Mouse (Mus musculus) cerebellum, adult 8-10 months (tissue): ENCODE data around the gene Nox4.

Source experiments
- DNase-seq: peaks from one replicate; pipeline ENCODE4 v3.0.0; 2022

Gene Nox4

DNA sequence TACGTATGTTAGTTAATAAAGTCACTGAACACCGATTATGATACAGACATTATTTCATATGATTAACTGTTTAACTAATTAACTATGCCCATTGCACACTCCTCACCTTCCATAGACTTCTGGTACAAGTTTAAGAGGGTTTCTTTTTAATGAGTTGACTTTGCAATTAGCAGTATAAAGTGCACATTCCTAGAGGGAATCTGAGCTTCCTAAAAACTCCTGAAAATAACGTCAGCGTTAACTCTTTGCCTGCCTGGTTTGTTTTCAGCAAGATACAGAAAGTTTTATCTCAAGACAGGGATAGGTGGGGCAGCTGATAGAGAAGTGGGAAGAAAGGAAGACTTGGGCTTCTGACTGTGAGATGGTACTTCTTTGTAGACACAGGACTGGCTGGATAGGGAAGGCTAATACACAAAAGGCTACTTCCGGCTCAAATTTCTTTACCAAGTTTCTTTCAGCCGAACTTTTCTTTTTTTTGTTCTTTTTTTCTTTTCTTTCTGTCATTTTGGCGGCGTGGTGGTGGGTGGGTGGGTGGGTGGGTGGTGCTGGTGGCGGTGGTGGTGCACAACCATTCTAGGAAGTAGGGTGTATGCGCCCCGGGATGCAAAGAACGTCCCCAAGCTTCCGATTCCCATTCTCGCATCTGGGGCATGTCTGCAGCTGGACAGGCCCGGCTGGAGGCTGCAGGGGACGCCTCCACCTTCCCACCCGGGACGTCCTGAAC lies at the start of gene Nox4:
Gene Nox4, plus strand, starts transcription at position 241 of the 724 bp plus-strand sequence.
- no peak for DNase-seq

DNA sequence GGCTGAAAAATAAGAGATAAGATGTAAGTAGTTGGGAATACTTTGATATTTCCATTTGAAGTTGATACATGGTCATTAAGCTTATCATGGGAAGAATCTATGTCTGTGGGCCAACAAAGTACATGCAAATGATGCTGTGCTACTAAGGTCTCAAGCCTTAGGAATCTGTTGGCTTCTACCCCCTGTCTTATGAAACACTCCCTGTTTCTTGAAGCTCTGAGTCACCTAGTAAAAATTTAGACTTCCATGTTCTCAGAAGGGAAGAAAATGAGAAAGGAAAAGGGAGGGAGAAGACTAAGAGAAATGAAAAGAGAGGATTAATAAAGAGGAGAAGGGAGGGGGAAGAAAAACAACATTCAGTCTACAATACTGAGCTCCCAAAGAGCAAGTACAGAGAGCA lies 41.1 kb upstream of the Nox4 start:
- DNase-seq: no peak

DNA sequence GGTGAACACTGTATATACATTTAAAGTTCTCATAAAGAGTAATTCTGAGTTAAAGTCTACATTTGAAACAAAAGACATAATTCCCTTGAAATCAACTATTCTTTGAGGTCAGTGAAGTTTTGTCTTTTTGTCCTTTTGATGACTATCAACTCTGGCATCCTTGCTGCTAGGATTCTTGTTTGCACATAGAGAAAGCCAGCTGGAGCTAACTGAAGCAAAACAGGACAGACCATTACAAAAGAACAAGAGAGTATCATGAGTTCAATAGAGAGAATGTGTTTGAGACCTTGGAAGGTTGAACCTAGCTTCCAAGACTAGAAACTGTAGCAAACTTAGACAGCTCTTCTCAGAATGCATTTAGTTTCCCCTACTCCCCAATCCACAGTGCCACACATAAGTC lies 24.2 kb upstream of the Nox4 start:
- DNase-seq: no peak

DNA sequence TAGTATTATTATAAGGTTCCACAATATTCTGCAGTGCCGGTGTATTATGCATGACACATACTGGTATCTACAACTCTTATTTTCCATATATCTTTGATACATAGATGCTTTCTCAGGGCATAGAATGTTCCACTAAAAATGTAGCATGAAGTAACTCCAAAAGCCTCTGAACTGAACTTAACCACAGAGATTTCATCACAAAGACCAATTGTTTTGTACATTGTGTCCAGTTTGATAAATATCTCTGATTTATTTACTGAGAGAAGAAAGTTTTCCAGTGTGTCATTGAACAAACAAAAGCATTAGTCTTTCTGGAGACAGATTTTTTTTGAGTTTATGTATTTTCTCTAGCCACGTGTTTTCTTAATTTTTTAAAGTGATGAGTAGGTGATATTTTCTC lies 23.1 kb upstream of the Nox4 start:
- no peak for DNase-seq

DNA sequence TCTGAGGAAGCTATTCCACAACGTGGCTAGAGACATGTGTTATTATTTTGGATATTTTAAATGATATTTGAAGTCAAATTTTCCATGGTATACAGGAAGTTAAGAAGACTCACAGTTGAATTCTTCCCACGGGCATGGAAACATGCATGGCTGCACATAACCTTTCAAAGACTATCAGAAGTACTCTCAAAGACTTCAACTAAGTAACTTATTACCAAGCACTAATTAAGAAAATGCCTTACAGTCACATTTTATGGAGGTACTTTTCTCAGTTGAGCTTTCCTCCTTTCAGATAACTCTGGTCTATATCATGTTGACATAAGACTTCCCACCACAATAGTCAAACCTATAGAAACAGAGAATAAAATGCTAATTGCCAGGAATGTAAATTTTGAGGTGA lies 20.3 kb upstream of the Nox4 start:
- DNase-seq: no peak

DNA sequence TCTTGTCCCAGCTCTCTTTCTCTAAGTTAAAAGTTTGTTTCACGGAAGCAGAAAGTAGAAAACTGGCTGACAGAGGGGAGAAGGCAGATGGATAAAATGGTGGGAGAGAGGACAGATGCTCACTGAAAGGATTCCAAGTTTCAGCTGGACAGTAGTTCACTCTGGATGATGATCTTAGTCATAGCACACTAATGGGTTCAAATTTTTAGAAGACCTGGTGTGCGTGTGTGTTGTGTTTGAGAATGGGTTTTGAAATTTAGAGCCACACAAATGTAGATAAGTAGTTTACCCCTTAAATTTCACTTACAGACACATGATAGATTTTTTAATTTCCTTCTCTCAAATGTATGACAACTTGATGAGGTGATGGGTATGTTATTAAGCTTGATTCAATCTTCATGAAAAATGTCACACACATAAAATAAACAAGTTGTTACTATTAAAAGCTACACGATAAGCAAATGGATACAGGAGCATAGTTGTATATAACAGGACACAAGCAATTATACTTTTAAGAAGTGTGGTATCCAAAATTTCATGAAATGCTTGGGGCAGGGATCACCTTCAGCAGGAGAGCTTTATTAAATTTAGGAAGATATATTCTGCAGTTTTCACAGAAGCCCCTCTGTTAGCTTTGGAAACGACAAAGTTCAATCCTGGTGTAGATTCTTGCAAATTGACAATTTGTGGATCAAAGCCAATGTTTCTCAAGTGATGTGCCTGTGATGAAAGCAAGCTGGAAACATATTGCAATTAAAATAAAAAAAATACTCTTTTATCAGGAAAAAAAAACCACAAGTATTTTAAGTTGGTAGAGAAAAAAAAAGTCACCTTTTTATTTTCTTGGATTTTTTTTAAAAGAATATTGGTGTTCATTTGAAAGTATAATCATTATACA lies 18.6 kb upstream of the Nox4 start:
- DNase-seq: no peak

DNA sequence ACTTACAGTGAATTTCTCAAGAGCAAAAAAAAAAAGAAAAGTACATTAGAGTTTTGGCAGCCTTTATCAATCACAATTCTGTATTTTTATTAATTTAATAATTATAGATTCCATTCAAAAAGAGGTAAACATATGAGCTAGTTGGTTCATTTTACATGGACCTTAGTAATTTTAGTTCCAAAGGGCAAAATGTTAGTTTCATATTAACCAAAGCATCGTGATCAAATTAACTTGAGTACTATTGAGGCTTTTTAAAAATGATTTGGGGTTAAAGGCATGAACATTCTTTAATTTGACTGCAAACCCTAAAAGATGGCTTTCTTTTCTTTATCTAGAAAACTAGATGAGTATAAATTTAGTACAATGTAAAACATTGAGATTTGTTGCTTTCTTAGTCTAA lies 16.4 kb upstream of the Nox4 start:
- no peak for DNase-seq

DNA sequence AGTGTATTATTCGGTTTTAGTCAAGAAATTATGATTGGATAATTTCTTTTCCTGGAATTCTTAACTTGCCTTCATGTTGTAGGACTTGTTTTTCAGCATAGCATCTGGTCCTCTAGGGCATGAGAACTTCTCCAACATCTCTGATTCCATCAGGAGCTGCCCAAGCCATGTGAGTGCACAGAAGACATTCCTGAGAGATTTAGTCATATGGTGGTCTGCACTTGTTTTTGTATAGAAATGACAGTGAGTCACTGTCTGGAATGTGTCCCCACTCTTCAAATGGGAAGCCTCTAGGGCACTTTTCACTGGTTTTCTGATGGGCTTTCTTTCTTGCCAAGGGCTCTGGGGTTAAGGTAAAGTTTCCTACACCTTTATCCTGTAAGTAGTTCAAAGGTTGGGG lies 4.8 kb upstream of the Nox4 start:
- DNase-seq: no peak

DNA sequence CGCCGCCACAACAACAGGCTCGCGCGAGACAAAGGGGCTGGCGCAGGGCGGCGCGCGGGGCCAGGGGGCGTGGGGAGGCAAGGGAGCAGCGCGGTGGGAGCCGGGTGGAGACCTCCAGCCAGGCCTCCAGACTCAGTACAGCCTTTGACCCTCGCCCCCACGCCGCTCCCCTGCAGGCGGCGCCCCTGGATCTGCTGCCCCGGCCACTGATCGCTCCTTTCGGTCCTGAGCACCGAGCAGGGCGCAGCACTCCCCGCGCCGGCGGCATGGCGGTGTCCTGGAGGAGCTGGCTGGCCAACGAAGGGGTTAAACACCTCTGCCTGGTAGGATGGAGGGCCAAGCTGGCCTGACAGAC lies 661 bp downstream of the Nox4 start:
- no peak for DNase-seq

DNA sequence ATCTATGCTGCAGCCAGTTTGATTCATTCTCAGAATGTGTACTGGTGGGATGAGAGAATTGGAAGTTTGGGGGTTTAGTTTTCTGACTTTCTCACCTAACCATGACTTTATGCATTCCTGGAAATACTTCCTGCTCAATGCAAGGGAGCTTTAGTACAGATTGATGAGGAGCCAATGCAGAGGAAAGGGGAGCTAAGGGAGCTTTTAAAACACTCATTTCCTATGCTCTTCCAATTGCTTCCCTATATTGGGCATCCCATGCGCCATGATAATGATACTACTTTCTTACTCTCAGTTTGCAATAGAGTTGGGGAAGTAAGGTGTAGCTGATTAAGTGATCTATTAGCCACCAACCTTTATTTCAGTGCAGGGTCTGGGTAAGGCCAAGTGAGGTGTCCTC lies 1.0 kb downstream of the Nox4 start:
- DNase-seq: no peak

DNA sequence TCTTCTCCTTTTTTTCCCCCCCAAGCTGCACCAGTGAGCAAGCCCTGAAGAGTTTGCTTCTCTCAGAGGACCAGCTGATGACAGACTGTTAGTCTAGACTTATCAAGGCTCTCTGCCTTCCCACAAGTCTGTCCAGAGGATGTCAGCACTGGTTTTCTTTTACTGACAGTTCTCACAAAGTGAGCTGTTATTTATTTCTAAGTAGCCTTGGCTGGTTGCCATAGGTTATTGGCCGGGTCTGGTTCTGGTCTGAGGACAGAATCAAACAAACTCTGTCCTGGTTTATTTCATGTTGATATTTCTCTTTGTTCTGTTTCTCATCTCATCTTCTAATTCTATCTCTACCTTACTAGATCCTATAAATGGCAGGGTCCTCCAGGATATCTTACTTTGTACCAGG lies 2.0 kb downstream of the Nox4 start:
- DNase-seq: no peak

DNA sequence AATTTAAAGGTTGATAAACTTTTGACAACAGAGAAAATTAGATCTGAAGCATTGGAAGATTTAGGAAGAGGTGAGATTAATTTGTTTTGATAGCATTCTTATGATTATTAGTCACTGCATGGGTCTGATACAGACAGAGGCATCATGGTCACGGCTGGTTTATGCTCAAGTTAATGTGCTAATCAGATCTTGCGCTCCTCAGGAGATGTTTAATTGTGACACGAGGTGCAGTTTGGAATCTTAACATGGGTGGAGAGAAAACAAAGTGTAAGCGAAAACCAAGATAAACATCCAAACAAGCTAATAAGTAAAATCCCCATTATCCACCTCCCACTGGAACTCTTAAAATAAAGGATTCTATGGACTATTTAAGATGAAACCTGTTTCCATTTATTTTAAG lies 6.2 kb downstream of the Nox4 start:
- no peak for DNase-seq

DNA sequence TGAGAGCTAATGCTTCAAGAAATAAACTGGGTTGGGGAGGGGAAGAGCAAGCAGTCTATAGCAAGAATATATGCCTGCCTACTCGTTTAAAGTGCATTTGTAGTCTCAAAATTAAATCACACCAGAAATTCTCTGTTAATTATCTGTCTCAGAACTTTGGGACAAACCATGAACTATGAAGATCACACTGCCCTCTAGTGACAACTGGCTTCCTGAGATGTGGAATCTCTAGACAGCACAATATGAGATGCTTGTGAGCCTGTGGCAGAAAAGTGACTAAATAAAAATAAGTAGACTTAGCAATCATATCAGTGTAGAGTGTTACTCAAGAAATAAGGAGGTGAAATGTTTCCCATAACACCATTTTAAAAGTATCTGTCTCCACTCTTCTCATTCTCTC lies 31.3 kb downstream of the Nox4 start:
- DNase-seq: no peak

DNA sequence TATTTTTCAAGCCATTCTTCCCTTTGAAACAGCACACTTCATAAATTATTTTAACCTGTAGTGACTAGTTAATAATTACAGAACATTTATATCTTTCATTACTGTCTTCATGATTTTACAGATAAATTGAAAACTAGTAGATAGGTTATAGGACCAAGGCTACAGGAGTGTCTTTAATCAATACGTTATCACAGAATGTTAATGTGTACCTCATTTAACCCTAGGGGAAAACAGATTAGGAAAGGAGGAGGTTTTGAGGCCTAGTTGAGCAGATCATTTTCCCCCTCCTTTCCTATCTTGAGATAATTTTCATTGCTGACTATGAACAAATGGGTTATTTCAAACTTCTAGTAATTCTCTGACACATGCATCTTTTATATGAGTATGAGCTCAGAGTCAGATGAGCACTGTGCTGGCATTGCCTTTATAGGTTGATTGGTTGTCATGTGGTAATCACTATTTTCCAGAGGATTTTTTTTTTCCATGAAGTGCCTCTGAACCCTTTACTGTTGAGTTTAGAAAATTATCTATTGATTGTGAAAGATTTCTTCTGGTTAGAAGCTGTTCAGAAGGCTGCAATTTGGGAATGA lies 57.9 kb downstream of the Nox4 start:
- DNase-seq: no peak

DNA sequence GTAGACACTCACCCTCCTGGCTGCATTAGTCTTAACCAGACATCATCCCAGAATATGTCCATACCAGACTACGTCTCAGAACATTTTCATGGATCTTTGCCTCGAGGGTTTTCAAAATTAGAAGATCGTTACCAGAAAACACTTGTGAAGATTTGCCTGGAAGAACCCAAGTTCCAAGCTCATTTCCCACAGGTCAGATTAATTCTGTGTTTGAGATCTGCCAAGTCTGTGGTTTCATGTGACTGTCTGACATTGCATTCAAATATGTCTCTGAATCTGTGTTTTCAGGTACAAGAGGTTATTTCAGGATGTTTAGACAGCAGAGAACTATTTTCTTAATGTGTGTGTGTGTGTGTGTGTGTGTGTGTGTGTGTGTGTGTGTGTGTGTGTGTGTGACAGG lies 75.7 kb downstream of the Nox4 start:
- DNase-seq: no peak

DNA sequence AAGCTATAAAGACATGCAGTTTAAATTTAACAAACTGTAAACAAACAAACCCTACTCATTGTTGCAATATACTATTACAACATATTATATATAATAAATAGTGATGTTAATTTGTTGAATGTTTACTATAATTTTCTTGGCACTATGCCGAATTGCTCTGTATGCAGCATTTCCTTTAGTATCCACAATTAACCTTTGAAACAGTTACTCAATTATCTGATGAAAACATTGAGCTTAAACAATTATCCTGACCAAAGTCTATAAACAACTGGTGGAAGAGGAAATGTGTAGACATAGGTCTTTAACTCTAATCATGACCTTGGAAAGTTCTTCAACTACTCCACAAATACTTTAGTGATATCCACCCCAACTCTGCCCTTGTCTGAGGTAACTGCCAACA lies 76.2 kb downstream of the Nox4 start:
- DNase-seq: no peak

DNA sequence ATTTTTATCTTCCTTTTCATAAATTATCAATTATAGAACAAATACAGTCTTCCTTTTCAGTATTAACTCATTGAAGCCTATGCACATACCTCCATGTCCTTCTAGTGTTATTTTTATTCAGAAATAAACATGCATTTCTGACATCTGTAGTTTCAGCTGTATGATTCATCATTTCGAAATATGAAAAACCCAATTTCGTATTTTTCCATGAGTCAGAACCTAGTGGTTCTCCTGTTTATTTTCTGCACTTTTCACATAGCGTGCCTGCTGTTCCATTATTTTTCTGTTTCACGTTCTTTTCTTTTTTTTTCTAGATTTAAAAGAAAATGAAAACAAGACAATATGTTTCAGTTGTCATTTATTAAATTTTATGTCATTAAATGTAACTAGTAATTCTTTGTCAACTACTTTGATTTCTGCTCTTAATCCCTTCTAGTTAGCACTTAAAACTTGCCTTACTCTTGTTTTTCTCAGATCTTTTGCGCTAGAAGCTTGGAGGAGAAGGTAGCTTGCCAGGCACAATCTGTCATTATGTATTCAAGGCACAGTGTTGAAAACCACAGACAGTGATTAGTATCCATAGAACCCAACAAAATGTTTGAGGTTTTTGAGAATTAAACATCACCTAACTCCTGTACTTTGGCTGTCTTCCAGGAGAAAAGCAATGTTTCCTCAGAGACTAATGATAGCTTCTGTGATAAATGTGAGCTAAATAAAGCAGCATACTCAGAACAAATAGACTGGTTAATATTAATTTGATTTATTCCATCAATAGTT lies 85.1 kb downstream of the Nox4 start:
- DNase-seq: no peak

DNA sequence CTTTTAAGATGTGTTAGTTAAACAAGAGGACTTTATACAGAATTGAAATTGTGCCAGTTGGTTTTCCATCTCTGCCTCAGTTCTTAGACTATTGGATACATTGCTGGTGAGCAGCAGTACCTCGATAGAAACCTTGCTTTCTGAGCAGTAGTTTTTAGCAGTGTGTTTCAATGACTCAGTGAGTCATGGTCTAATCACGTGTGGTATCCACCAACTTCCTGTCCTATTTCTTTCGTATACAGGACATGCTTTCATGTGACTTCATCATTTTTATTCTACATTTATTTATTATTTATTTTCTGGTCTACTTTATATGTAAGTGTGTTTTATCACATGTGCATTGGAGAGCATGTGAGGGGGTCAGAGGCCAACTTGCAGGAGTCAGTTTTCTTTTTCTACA lies 99.7 kb downstream of the Nox4 start:
- no peak for DNase-seq

DNA sequence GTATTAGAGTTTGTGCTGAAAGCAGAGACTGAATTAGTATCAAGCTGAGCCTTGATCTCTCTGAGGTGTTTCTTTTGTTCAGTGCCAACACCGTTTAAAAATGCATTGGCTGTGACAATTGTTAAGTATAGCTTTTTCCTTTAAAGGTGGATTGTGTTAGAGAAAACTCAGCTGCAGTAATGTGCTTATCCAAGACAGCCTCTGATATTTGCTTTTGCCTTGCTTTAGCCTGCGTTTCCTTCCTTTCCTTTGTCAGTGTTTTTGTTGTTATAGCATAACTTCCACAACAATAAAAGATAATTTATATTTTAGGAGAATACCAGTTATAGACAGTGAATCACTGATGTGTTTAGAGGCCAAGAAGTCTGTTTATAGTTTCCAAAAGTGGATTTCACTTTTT lies 106.9 kb downstream of the Nox4 start:
- DNase-seq: no peak

DNA sequence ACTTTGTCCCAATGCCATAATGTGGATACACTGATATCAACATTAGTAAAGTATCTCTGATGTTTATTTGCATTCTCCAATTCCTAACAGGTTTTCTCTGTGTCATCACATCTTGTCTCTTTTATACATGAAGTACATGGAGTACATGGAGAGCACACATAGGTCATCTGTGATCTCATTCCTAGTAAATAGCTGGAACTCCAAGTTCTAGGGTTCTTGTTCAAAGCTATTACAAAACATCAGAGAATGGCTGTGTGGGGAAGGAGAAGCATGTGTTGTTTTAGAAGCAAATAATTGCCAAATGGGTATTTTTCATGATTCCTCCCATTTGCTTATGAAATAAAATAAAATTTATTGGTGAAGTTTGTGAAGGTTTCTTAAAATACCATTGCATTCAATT lies 121.9 kb downstream of the Nox4 start:
- DNase-seq: no peak

DNA sequence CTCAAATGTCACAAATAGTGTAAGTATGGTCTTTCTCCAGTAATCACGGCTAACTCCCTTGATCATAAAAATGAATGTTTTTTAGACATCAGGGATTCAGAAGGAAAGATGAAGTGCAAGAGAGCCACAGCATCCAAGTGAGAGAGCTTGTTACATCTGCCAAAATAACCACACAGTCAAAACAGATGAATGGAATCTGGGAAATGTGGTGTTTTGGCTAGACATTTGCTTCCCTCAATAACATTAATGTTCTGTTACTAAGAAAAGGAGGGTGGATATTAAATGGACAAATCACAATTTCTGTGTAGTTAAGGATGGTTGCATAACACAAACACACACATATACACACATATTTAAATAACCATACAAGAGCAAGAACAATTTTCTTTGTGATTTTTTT lies 123.2 kb downstream of the Nox4 start:
- DNase-seq: no peak

DNA sequence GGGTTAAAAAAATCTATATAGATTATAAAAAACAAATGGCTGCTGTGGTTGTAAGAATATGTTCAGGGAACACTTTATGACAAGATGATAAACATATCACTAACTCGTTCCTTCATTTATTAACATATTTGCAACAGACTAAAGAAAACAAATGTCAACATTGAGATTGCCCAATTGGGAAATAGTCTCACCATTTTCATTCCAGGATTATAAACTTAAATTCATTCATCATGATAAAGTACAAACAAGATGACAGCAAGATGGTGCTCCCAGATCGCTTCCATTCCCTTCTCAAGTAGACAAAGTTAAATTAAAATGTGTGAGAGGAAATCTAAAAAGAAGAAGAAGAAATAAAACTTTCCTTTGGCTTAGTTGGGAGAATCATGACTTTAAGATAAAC lies 124.9 kb downstream of the Nox4 start:
- no peak for DNase-seq

DNA sequence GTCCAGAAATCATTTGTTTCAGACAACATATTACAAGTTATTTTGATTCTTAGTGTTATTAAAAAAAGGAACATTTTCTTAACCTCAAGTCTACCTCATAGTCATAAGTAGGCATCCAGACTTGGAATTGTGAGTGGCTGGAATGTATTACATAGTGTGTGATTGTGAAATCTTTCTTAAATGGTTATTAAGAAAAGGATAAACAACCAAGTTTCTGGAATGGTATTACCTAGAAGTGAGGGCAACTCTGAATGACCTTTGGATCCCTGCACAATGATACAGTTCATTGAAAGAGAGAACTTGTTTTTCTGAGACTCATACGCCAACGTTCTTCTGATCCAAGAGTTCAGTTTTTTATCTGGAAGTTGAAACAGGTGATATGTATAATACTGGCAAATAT lies 125.4 kb downstream of the Nox4 start:
- DNase-seq: no peak

DNA sequence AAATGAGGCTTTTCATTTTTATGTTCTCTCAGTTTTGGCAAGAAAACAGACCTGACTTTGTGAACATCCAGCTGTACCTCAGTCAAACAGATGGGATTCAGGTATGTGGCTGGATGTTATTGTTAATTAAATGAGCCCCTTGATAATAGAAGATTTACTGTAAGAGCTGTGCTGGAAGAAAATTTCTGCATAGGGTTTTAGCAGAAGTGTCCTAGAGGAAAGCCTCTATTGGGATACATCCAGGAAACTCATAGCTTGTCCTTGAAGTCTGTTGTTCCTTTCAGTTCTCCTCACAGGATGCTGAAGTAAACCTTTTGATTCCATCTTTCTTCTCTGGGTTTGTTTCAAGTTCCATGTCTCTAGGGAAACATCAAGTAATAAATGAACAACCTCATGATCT lies 128.4 kb downstream of the Nox4 start:
- DNase-seq: no peak
